Comparison of ENCODE assay signal across 9 mouse cellular contexts in the genomic region with DNA sequence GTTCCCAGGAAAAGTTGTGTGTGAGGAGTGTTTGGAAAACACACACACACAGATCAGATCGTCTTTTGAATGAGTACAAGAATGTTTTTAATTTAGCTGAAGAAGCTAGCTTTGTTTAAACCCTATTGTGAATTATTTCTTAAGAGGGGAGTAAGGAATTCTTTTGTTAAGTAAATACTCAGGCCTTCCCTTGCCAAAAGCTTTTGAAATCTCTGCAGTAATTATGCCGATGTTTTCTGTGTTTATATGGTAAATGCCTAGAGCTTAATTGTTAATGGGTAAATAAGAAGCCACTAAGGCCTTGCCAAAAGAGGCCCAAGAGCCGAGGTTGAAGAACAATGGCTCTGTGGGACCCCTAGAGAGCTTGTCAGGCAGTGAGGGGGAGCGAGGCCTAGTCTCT.
DNase-seq lines count a peak whose midpoint lies in the region; ATAC-seq lines count a peak whose summit lies in the region.
"Had no signal": no experiment of that assay in that cellular context is flagged by ENCODE, and none has a peak within 500 bp of the region (broad histone marks: within the 10 kb centered on the region; RNA-seq: fewer than 3 reads in every experiment).

No protein-coding gene starts in this region.

- peak overlapping the region; percentile 17; the same call in 1 of the 2 replicates for H3K27ac ChIP-seq in kidney, embryonic 14.5 days (ENCODE audit: low read depth, low read length)
- peak overlapping the region; percentile 67; the same call in 1 of the 2 replicates for H3K27ac ChIP-seq in limb, embryonic 13.5 days

- no peak overlapping the region for H3K4me3 ChIP-seq in kidney, embryonic 14.5 days (ENCODE audit: low read length)
- no peak overlapping the region for H3K4me3 ChIP-seq in limb, embryonic 13.5 days

- no peak for ATAC-seq in kidney, embryonic 14.5 days (ENCODE audit: low FRiP score, low TSS enrichment)
- ATAC-seq in limb, embryonic 13.5 days (ENCODE audit: low FRiP score, low read depth) = no peak
- no peak for ATAC-seq in megakaryocyte-erythroid progenitor cell, adult 5-6 weeks (replicated peaks; ENCODE audit: low FRiP score, low TSS enrichment, poor library complexity, severe bottlenecking)

- H3K27me3 ChIP-seq in kidney, embryonic 14.5 days (ENCODE audit: control insufficient read depth, insufficient read depth, low read length) = no peaks in the 10 kb centered on the region
- no peaks in the 10 kb centered on the region for H3K27me3 ChIP-seq in limb, embryonic 13.5 days

- no peak for DNase-seq in kidney, adult 11 months
- DNase-seq in ES-CJ7 (ENCODE audit: low read depth, low spot score) = peak; percentile 64
- DNase-seq in R1 (ENCODE audit: low read depth, low spot score) = peak; percentile 66
- DNase-seq in right cerebral cortex, adult 2 months (ENCODE audit: low spot score in 2 of 2) = no peak
- DNase-seq: heart, postnatal 10 days; kidney, adult 9 months had no signal

- H3K4me1 ChIP-seq in kidney, embryonic 14.5 days (ENCODE audit: control insufficient read depth, insufficient read depth, low read length) = peaks cover 13% of the 10 kb centered on the region; the same call in 1 of the 2 replicates
- H3K4me1 ChIP-seq in limb, embryonic 13.5 days = peaks cover 44% of the 10 kb centered on the region

- 43% methylated on average over 4 of the region's 4 CpGs for WGBS in kidney, embryonic 14.5 days
- 39% methylated on average over 4 of the region's 4 CpGs for WGBS in limb, embryonic 13.5 days

- H3K9ac ChIP-seq in kidney, embryonic 14.5 days (ENCODE audit: low read depth, low read length) = no peak overlapping the region
- H3K9ac ChIP-seq in limb, embryonic 13.5 days = no peak overlapping the region

- no peaks in the 10 kb centered on the region for H3K36me3 ChIP-seq in kidney, embryonic 14.5 days (ENCODE audit: control insufficient read depth, insufficient read depth, low read length)
- H3K36me3 ChIP-seq in limb, embryonic 13.5 days = no peaks in the 10 kb centered on the region

- no peaks in the 10 kb centered on the region for H3K9me3 ChIP-seq in kidney, embryonic 14.5 days (ENCODE audit: control insufficient read depth, low read length)
- H3K9me3 ChIP-seq in limb, embryonic 13.5 days = no peaks in the 10 kb centered on the region

- H3K4me2 ChIP-seq in kidney, embryonic 14.5 days (replicated peaks; ENCODE audit: low read depth, low read length) = no peak overlapping the region
- no peak overlapping the region for H3K4me2 ChIP-seq in limb, embryonic 13.5 days (replicated peaks)

Comparison
In these comparisons a context has a peak if more than half of its experiments do, and no peak if none do; other contexts are left out.
1. DNase-seq: peak in ES-CJ7 (single experiment) and R1 (single experiment); none in kidney, adult 11 months (single experiment) and right cerebral cortex, adult 2 months (0 of 2).